Mouse (Mus musculus) cortical plate, adult 2 months (tissue): ENCODE data around the gene Dkkl1.

ENCODE experiments used
- CTCF ChIP-seq: fragments of 200-500 bp; IDR thresholded peaks from 2 replicates; pipeline ENCODE4 v1.5.1; 2011; ENCODE audit warnings: mild to moderate bottlenecking, control low read depth, low read length; ENCODE audit not compliant: insufficient read depth; ENCODE audit errors: extremely low read depth
- POLR2A ChIP-seq: fragments of 200-500 bp; IDR thresholded peaks from 2 replicates; pipeline ENCODE4 v1.6.1; 2011; ENCODE audit warnings: mild to moderate bottlenecking, low read length, control low read depth; ENCODE audit not compliant: insufficient read depth; ENCODE audit errors: extremely low read depth

DNA sequence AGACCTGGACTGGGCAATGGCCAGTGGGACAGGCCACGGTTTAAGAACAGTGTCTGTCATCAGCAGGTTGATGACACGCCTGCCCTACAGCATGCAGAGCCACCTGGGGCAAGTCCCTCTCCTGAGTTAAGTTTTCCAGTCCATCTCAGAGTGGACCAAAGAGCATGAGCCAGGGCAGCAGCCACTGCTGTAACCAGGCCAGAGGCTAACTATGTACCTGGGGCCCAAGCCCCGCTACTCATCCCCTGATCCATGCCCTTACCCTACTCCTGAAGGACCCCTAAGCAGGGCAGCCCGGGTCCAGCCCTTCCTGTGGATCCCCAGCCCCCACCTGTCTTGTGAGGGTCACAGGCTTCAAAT is 15.8 kb downstream of the Dkkl1 start:
- no peak for TF ChIP-seq POLR2A
- TF ChIP-seq CTCF: no peak
